9 mouse cellular contexts compared by ENCODE assay signal in genomic region chr4:128428303-128429107, GRCm38 (mm10).
DNase-seq lines count a peak whose midpoint lies in the region; ATAC-seq and TF ChIP-seq lines count a peak whose summit lies in the region.
"Had no signal": no experiment of that assay in that cellular context is flagged by ENCODE, and none has a peak within 500 bp of the region (broad histone marks: within the 10 kb centered on the region; RNA-seq: fewer than 3 reads in every experiment).

No protein-coding gene starts in this region.

- H3K9me3 ChIP-seq in embryonic facial prominence, embryonic 10.5 days = no peaks in the 10 kb centered on the region

- no peak for TF ChIP-seq POLR2A in heart, adult 2 months (IDR thresholded peaks at IDR 0.05; ENCODE audit: insufficient read depth, low read depth, low read length)
- no peak for TF ChIP-seq POLR2A in kidney, adult 2 months (IDR thresholded peaks at IDR 0.05; ENCODE audit: low read depth, low read length)

- H3K27ac ChIP-seq in heart, adult 2 months = no peak overlapping the region
- H3K27ac ChIP-seq in kidney, adult 2 months (ENCODE audit: insufficient read depth, low read depth, low read length) = no peak overlapping the region
- H3K27ac ChIP-seq in embryonic facial prominence, embryonic 10.5 days (replicated peaks) = no peak overlapping the region

- H3K79me2 ChIP-seq in heart, adult 2 months (replicated peaks; ENCODE audit: control insufficient read depth, insufficient read depth, low read length) = no peaks in the 10 kb centered on the region

- H3K4me3 ChIP-seq in heart, adult 2 months = no peak overlapping the region
- H3K4me3 ChIP-seq in kidney, adult 2 months (ENCODE audit: insufficient read depth, low read depth, low read length) = no peak overlapping the region
- no peak overlapping the region for H3K4me3 ChIP-seq in embryonic facial prominence, embryonic 10.5 days
- H3K4me3 ChIP-seq: myocyte had no signal

- DNase-seq in frontal cortex, postnatal 10 days (ENCODE audit: low spot score in 2 of 2) = no peak
- DNase-seq in heart, adult 2 months = peak; percentile 27 to 51
- DNase-seq in kidney, adult 2 months = peak; percentile 61
- DNase-seq in lung, postnatal 14 days = peak; percentile 32
- peak; percentile 41 for DNase-seq in right cerebral cortex, postnatal 4 days
- DNase-seq in embryonic facial prominence, embryonic 10.5 days (ENCODE audit: low spot score) = no peak
- DNase-seq in T-cell, adult 2 months (ENCODE audit: low spot score) = no peak

- no peak for TF ChIP-seq EP300 in heart, adult 2 months (IDR thresholded peaks at IDR 0.05; ENCODE audit: insufficient read depth, low read depth, low read length)

- no peaks in the 10 kb centered on the region for H3K27me3 ChIP-seq in heart, adult 2 months (ENCODE audit: control insufficient read depth, insufficient read depth, low read length)
- no peaks in the 10 kb centered on the region for H3K27me3 ChIP-seq in kidney, adult 2 months (replicated peaks; ENCODE audit: control insufficient read depth, insufficient read depth, low read length)
- no peaks in the 10 kb centered on the region for H3K27me3 ChIP-seq in embryonic facial prominence, embryonic 10.5 days (replicated peaks; ENCODE audit: low read depth, poor library complexity, severe bottlenecking)

- intact Hi-C loops in heart, adult 2 months (cut with DNase I) = no loop called here

- no peak overlapping the region for H3K9ac ChIP-seq in heart, adult 2 months (ENCODE audit: low read depth, low read length)

- H3K36me3 ChIP-seq in heart, adult 2 months (ENCODE audit: control insufficient read depth, insufficient read depth, low read length) = no peaks in the 10 kb centered on the region
- H3K36me3 ChIP-seq in kidney, adult 2 months (ENCODE audit: control insufficient read depth, insufficient read depth, low read length) = no peaks in the 10 kb centered on the region
- H3K36me3 ChIP-seq in embryonic facial prominence, embryonic 10.5 days (replicated peaks) = no peaks in the 10 kb centered on the region

- WGBS in heart, adult 2 months = 34% methylated on average over 18 of the region's 18 CpGs
- 35% methylated on average over 18 of the region's 18 CpGs for WGBS in kidney, adult 2 months
- 79% methylated on average over 18 of the region's 18 CpGs for WGBS in embryonic facial prominence, embryonic 10.5 days

- TF ChIP-seq CTCF in heart, adult 2 months (IDR thresholded peaks at IDR 0.05) = no peak
- TF ChIP-seq CTCF in kidney, adult 2 months (conservative IDR thresholded peaks at IDR 0.05; ENCODE audit: insufficient read depth, insufficient read length, low read depth, low read length) = no peak

- ATAC-seq in frontal cortex, adult (ENCODE audit: low TSS enrichment) = peak; percentile 81

- no peaks in the 10 kb centered on the region for H3K4me1 ChIP-seq in heart, adult 2 months (ENCODE audit: control insufficient read depth, insufficient read depth, low read length)
- peaks cover 4% of the 10 kb centered on the region; the same call in 1 of the 2 replicates for H3K4me1 ChIP-seq in kidney, adult 2 months (ENCODE audit: control insufficient read depth, insufficient read depth, low read length)
- peaks cover 18% of the 10 kb centered on the region for H3K4me1 ChIP-seq in embryonic facial prominence, embryonic 10.5 days

Comparison
In these comparisons a context has a peak if more than half of its experiments do, and no peak if none do; other contexts are left out.
1. DNase-seq: peak in heart, adult 2 months (2 of 2), kidney, adult 2 months (single experiment), lung, postnatal 14 days (single experiment) and right cerebral cortex, postnatal 4 days (single experiment); none in frontal cortex, postnatal 10 days (0 of 2), embryonic facial prominence, embryonic 10.5 days (single experiment) and T-cell, adult 2 months (single experiment).